Mouse (Mus musculus): ENCODE results near the gene Cep112. TPM values are rescaled to one million over a fixed set of nuclear protein-coding genes. Genes with fewer than 3 reads are reported as not detected.

Cep112 gene
- total RNA-seq, 2 experiments from 2014 or later, result 14.4 to 14.9 TPM

Other genes with a start within 250 kb of the Cep112 start
- gene Apoh, start 81.8 kb upstream of the Cep112 start, total RNA-seq (2021), result 100 to 1,000 TPM; 288 to 727 TPM
- gene Prkca, start 81.3 kb upstream of the Cep112 start, total RNA-seq (2021), result 10 to 100 TPM; 10.3 to 16.3 TPM

Data from adrenal gland, postnatal 10 days (tissue).